Mouse (Mus musculus): ENCODE results near the gene Gda. TPM values are rescaled to one million over a fixed set of nuclear protein-coding genes. Genes with fewer than 3 reads are reported as not detected.

Gda gene
- 6.0 and 8.1 TPM in 2 replicates for polyA plus RNA-seq (2012; ENCODE audit: low replicate concordance)

DNA sequence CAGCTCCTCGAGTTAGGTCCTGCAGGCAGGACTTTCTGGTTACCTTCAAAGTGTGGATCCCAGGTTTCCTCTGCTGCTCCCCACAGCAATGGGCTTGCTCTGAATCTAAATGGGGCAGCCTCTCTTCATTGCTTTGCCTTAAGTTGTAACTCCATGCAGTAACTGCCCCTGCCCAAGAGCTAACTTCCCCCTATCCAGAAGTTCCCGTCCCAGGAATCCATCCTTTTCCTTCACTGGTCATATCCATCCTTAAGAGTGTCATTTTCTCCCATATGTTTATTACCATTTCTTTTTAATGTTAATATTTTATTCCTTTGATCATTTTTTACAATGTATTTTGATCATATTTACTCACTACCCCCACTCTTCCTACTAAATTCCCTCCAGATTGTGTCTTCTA lies at the start of gene Gda:
Gene Gda (minus strand): TSS at position 101 of the 400 bp plus-strand sequence.

Other genes starting within 250 kb of the Gda start
- 10.3 and 26.5 TPM in 2 replicates for gene Zfand5, start 201.2 kb downstream of the Gda start, polyA plus RNA-seq (2012; ENCODE audit: low replicate concordance)
- 0.84 and 2.6 TPM in 2 replicates for gene 1110059E24Rik, start 179.5 kb upstream of the Gda start, polyA plus RNA-seq (2012; ENCODE audit: low replicate concordance)
- 25.6 and 40.4 TPM in 2 replicates for gene Abhd17b, start 179.7 kb upstream of the Gda start, polyA plus RNA-seq (2012; ENCODE audit: low replicate concordance)

All from hematopoietic multipotent progenitor cell, adult 10-12 weeks (in vitro differentiated cells).